ENCODE assay signal across 15 mouse cellular contexts in the genomic region with DNA sequence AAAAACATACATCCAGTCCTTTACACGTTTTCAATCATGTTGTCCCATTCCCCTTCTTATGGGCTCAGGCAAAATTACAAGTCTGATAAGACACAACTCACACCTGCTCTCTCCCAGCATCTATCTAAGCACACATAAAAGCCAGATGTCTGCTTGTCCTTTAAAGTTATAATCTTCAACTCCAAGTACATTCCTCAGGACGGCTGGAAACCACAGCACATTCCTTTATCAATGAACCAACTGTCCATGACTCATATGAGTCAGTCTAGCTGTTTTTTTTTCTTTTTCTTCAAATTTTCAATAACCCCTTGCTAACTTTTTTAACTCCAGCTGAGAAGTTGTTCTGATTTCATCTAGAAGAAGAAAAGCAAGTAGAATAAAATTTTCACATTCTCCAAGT.
"Had no signal": no experiment of that assay in that cellular context is flagged by ENCODE, and none has a peak within 500 bp of the region (broad histone marks: within the 10 kb centered on the region; RNA-seq: fewer than 3 reads in every experiment).

No protein-coding gene starts in this region.

- ATAC-seq: lung, postnatal 0 days; midbrain, embryonic 15.5 days had no signal

- H3K27me3 ChIP-seq: liver, embryonic 15.5 days; megakaryocyte, embryonic 14.5 days; midbrain, embryonic 15.5 days; neural tube, embryonic 13.5 days; stomach, embryonic 15.5 days had no signal

- DNase-seq: kidney, adult 11 months; kidney, postnatal 10 days; kidney, postnatal 4 days; lung, adult 2 months; lung, postnatal 4 days; retina, postnatal 1 day; right cerebral cortex, postnatal 4 days; spleen, adult 18-20 months; thymus, postnatal 36 days had no signal
